Mouse (Mus musculus) G1E (cell line): ENCODE data around the gene Krtap3-1.

Source experiments
- CTCF ChIP-seq: IDR thresholded peaks from 2 replicates; pipeline ENCODE4 v1.5.1; 2012; ENCODE audit warnings: low read depth, low read length, inconsistent platforms, mixed read lengths
- GATA1 ChIP-seq: IDR thresholded peaks from 2 replicates; pipeline ENCODE4 v1.6.1; 2012; ENCODE audit warnings: borderline replicate concordance, low read length, inconsistent platforms, mixed read lengths
- GATA2 ChIP-seq: IDR thresholded peaks from 2 replicates; pipeline ENCODE4 v1.6.1; 2012; ENCODE audit warnings: low read depth, low read length, inconsistent platforms, borderline replicate concordance
- POLR2AphosphoS5 ChIP-seq: IDR thresholded peaks from 2 replicates; pipeline ENCODE4 v1.6.1; 2012; ENCODE audit warnings: low read depth, low read length, inconsistent platforms; ENCODE audit not compliant: insufficient replicate concordance
- TAL1 ChIP-seq: conservative IDR thresholded peaks from 2 replicates; pipeline ENCODE4 v1.6.1; 2012; ENCODE audit warnings: low read depth, low read length, inconsistent platforms, mixed read lengths

GRCm38 (mm10) chr11:99556753-99557152, 9.7 kb downstream of the Krtap3-1 start, which contains the start of gene Krtap3-2:
- TF ChIP-seq GATA1 = no peak
- TF ChIP-seq CTCF = no peak
- TF ChIP-seq TAL1 = no peak
- TF ChIP-seq POLR2AphosphoS5 = no peak
- TF ChIP-seq GATA2 = no peak
